Mouse (Mus musculus): ENCODE data around the gene Wee1. TPM values are rescaled to one million over a fixed set of nuclear protein-coding genes. Genes with fewer than 3 reads are reported as not detected.

Gene Wee1
- total RNA-seq (2014; rRNA removed) = 4.1 and 5.3 TPM in 2 replicates
- polyA plus RNA-seq (2012; rRNA removed) = 0.40 and 0.51 TPM in 2 replicates

DNA sequence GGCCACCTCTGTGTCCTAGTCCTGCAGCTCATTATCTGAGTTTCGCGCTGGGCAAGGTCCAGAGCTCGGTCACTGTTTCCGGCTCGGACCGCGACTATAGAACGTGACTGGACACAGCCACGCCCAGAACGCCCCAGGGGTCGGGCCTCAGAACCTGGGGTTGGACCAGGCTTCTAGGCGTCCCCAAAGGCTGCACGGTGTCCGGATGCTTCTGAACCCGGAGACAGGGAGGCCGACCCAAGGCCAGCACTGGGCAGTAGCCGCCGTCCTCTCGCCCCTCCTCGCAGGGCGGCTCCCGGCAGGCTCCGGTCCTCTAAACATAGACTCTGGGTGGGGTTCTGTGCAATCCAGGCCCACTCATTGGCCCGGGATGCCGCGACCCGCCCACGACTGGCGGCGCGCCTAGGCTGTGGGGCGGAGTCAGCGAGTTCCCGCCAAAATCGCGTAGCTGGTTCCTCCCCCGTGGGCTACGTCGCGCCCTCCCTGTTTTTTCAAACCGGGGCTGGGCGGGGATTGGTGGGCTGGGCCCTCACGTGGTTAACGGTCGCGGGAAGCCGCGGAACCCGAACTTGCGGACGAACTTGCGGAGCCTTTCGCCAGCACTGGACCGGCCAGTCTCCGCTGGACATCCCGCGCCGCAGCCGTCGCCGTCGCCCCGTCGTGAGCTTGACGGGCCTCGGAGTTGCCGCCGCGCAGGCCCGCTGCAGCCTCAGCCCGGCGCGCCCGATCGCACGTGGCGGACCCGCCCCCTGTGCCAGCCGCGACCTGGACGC is at the start of gene Wee1:
Wee1 (plus strand) TSS at position 531 of the 773 bp plus-strand sequence.
- peak within 1 kb of the TSS; percentile 91 for H3K4me3 ChIP-seq (ENCODE audit: insufficient read depth, low read depth, low read length)
- no peaks in the 10 kb centered on the region for H3K79me2 ChIP-seq (ENCODE audit: control insufficient read depth, insufficient read depth, low read length)
- under 1% methylated on average over 81 of the region's 81 CpGs for WGBS
- H3K9ac ChIP-seq (ENCODE audit: low read depth, low read length) = peak within 1 kb of the TSS; percentile 96
- peak; percentile 96 for DNase-seq (ENCODE audit: extremely low read depth, low read depth, low spot score)
- peaks cover 8% of the 10 kb centered on the region for H3K4me1 ChIP-seq (ENCODE audit: control insufficient read depth, insufficient read depth, low read length)
- H3K36me3 ChIP-seq (ENCODE audit: control insufficient read depth, insufficient read depth, low read length) = no peaks in the 10 kb centered on the region
- no peaks in the 10 kb centered on the region for H3K27me3 ChIP-seq (ENCODE audit: control insufficient read depth, insufficient read depth, low read length)
- TF ChIP-seq POLR2A (IDR thresholded peaks at IDR 0.05; ENCODE audit: extremely low read depth, insufficient read depth, low read length) (peak; percentile 63; the same call in 1 of the 2 replicates), CTCF (IDR thresholded peaks at IDR 0.05; ENCODE audit: low read depth, low read length) (no peak)
- H3K27ac ChIP-seq (replicated peaks; ENCODE audit: insufficient read depth, low read depth, low read length) = peak within 1 kb of the TSS; percentile 86

DNA sequence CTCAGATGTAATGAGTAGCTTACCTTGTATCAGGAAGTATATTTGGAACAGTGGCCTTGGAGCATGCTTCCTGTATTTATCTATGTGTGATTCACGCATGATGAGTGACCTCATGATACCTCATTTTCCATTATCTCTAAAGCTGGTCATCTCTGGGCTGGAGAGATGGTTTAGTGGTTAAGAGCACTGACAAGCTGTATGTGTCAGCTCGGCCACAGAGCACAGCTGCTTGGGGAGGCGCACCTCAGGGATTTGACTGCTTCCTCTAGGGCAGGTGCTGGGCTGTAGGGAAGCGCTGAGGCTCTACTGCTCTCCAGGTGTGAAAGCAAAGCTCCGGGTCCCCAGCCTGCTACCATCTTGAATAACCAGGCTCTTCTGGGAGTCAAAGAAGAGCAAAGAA is 43.7 kb upstream of the Wee1 start:
- no peak for DNase-seq (ENCODE audit: extremely low read depth, low read depth, low spot score)
- Histone ChIP-seq H3K4me3 (ENCODE audit: insufficient read depth, low read depth, low read length) (no peak overlapping the region), H3K4me1 (ENCODE audit: control insufficient read depth, insufficient read depth, low read length) (no peaks in the 10 kb centered on the region), H3K36me3 (ENCODE audit: control insufficient read depth, insufficient read depth, low read length) (peaks cover 70% of the 10 kb centered on the region), H3K79me2 (ENCODE audit: control insufficient read depth, insufficient read depth, low read length) (no peaks in the 10 kb centered on the region), H3K27me3 (ENCODE audit: control insufficient read depth, insufficient read depth, low read length) (no peaks in the 10 kb centered on the region), H3K9ac (ENCODE audit: low read depth, low read length) (no peak overlapping the region), H3K27ac (replicated peaks; ENCODE audit: insufficient read depth, low read depth, low read length) (no peak overlapping the region)
- TF ChIP-seq POLR2A (IDR thresholded peaks at IDR 0.05; ENCODE audit: extremely low read depth, insufficient read depth, low read length) (no peak), CTCF (IDR thresholded peaks at IDR 0.05; ENCODE audit: low read depth, low read length) (no peak)
- WGBS = 94% methylated on average over 5 of the region's 5 CpGs

DNA sequence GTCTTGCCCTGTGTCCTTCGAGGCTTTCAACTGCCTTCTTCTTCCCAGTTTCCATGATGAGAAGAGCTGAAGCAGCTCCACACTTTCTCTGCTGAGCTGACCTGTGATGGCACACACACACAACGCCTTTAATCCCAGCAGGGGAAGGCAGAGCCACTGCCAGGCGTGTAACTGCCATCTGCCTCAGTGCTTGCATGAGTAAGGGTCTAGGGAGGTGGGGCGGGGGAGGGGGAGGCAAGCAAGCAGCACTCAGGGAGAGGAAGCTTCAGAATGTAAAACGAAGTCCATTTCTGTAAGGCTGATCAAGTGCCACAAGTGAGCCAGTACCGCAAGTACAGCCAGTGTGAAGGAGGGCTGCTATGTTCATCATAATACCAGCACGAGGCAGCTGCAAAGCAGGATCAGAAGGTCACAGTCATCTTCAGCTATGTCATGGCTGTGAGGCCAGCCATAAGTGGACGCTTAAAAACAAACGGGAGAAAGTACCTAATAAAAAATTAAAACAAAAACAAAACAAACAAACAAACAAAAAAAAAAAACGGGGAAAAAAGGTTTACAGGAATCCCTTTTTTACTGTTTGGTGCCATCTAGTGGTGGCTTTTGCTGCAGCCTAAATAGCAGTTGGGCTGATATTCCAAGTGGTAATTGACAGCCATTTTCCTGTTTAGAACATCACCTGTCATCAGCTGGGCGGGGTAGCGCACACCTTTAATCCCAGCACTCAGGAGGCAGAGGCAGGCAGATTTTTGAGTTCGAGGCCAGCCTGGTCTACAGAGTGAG is 38.3 kb upstream of the Wee1 start:
- Histone ChIP-seq H3K4me3 (ENCODE audit: insufficient read depth, low read depth, low read length) (no peak overlapping the region), H3K79me2 (ENCODE audit: control insufficient read depth, insufficient read depth, low read length) (no peaks in the 10 kb centered on the region), H3K36me3 (ENCODE audit: control insufficient read depth, insufficient read depth, low read length) (peaks cover 54% of the 10 kb centered on the region), H3K9ac (ENCODE audit: low read depth, low read length) (no peak overlapping the region), H3K4me1 (ENCODE audit: control insufficient read depth, insufficient read depth, low read length) (peaks cover 5% of the 10 kb centered on the region; the same call in 1 of the 2 replicates), H3K27me3 (ENCODE audit: control insufficient read depth, insufficient read depth, low read length) (no peaks in the 10 kb centered on the region), H3K27ac (replicated peaks; ENCODE audit: insufficient read depth, low read depth, low read length) (no peak overlapping the region)
- WGBS = 71% methylated on average over 13 of the region's 13 CpGs
- TF ChIP-seq POLR2A (IDR thresholded peaks at IDR 0.05; ENCODE audit: extremely low read depth, insufficient read depth, low read length) (no peak), CTCF (IDR thresholded peaks at IDR 0.05; ENCODE audit: low read depth, low read length) (peak; percentile 31; the same call in 1 of the 2 replicates)
- DNase-seq (ENCODE audit: extremely low read depth, low read depth, low spot score) = peak; percentile 56

- Histone ChIP-seq H3K4me1 (ENCODE audit: control insufficient read depth, insufficient read depth, low read length) (peaks cover 5% of the 10 kb centered on the region; the same call in 1 of the 2 replicates), H3K79me2 (ENCODE audit: control insufficient read depth, insufficient read depth, low read length) (no peaks in the 10 kb centered on the region), H3K27ac (replicated peaks; ENCODE audit: insufficient read depth, low read depth, low read length) (no peak overlapping the region), H3K9ac (ENCODE audit: low read depth, low read length) (no peak overlapping the region), H3K27me3 (ENCODE audit: control insufficient read depth, insufficient read depth, low read length) (no peaks in the 10 kb centered on the region), H3K36me3 (ENCODE audit: control insufficient read depth, insufficient read depth, low read length) (peaks cover 49% of the 10 kb centered on the region), H3K4me3 (ENCODE audit: insufficient read depth, low read depth, low read length) (no peak overlapping the region)
- TF ChIP-seq POLR2A (IDR thresholded peaks at IDR 0.05; ENCODE audit: extremely low read depth, insufficient read depth, low read length) = no peak
- no peak for TF ChIP-seq CTCF (IDR thresholded peaks at IDR 0.05; ENCODE audit: low read depth, low read length)
- DNase-seq (ENCODE audit: extremely low read depth, low read depth, low spot score) = no peak
These were observed 36.6 kb upstream of the Wee1 start for GRCm38 (mm10) chr7:110085217-110085616.

- TF ChIP-seq CTCF (IDR thresholded peaks at IDR 0.05; ENCODE audit: low read depth, low read length) (no peak), POLR2A (IDR thresholded peaks at IDR 0.05; ENCODE audit: extremely low read depth, insufficient read depth, low read length) (no peak)
- H3K27ac ChIP-seq (replicated peaks; ENCODE audit: insufficient read depth, low read depth, low read length) = peak overlapping the region; percentile 70
These were observed 33.9 kb upstream of the Wee1 start for GRCm38 (mm10) chr7:110087914-110088313.

More at GRCm38 (mm10) chr7:110087914-110088313, 33.9 kb upstream of the Wee1 start:
- Histone ChIP-seq H3K9ac (ENCODE audit: low read depth, low read length) (0 out of 2 replicates have a peak overlapping the region, but pooled peaks have one; percentile 14), H3K4me1 (ENCODE audit: control insufficient read depth, insufficient read depth, low read length) (peaks cover 5% of the 10 kb centered on the region; the same call in 1 of the 2 replicates), H3K27me3 (ENCODE audit: control insufficient read depth, insufficient read depth, low read length) (no peaks in the 10 kb centered on the region), H3K36me3 (ENCODE audit: control insufficient read depth, insufficient read depth, low read length) (peaks cover 51% of the 10 kb centered on the region), H3K4me3 (ENCODE audit: insufficient read depth, low read depth, low read length) (no peak overlapping the region), H3K79me2 (ENCODE audit: control insufficient read depth, insufficient read depth, low read length) (no peaks in the 10 kb centered on the region)
- 26% methylated on average over 4 of the region's 4 CpGs for WGBS
- peak; percentile 96 for DNase-seq (ENCODE audit: extremely low read depth, low read depth, low spot score)
